Mouse (Mus musculus) NIH3T3 (cell line): ENCODE measurements around the gene Lrrc8c.

Experiments used
- DNase-seq: peaks from one replicate; pipeline ENCODE4 v3.0.0-alpha.2; 2012; ENCODE audit warnings: low read depth

The Lrrc8c gene

DNA sequence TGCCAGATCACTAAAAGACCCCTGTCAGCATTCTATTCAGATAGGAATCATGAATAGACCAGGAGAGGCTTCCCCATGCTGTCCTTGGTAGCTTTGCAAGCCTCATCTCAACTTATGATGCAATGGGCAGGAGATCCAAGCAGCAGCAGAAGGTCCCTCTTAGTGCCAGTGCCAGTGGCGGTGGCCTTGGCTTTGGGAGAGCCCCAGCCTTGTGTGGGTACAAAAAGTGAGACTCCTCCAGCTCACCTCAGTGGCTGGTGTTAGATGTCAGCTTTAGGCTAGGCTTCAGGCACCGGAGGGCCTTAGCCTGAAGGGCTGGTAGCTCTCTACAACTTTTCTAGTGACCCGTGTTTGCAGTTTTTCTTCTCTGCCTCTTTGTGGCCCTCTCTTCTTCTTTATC, 18.1 kb upstream of the Lrrc8c start:
- DNase-seq: no peak

DNA sequence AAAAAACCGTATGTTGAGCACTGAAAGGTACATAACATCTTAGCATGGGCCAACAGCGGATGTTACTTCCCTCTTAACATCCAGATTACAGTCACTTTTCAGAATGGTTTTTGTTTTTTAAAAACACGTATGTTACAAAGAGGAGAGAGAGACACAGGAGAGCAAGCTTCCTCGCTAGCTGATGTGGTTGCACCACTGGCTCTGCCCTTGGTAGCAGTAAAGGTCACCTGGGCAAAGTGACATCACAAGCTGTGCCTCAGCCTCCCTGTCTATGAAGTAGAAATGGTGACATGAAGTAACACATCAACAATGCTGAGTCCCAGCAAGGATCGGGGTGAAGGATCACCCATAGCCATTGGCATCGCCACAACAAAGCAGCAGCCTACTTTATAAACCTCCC, 10.4 kb upstream of the Lrrc8c start:
- no peak for DNase-seq

GRCm38 (mm10) chr5:105512297-105512696, 6.9 kb upstream of the Lrrc8c start:
- no peak for DNase-seq

- no peak for DNase-seq
Observed at GRCm38 (mm10) chr5:105515532-105515931, 3.7 kb upstream of the Lrrc8c start.

GRCm38 (mm10) chr5:105516290-105516689, 2.9 kb upstream of the Lrrc8c start:
- no peak for DNase-seq

- no peak for DNase-seq
Observed at GRCm38 (mm10) chr5:105517992-105518625, 1.1 kb upstream of the Lrrc8c start.

DNA sequence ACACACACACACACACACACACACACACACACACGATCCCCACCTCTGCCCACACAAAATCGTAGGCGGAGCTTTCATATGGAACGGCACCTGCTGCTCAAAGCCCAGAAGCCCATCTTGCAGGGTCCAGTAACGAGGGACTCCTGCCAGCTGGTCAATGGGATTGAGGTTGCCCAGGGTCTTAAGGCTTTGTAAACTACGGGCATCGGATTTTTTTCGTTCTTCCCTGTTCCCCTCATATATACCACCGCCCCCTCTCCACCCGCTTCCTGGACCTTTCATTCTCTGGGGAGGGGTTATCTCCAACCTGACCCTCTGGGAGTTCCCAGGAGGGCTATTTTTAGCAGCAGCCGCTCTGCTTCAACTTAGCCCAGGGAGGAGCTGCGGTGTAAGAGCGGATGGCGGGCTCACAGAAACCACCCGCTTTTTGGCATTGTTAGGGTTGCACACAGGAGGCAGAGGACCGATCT, 527 bp upstream of the Lrrc8c start:
- DNase-seq: no peak

DNA sequence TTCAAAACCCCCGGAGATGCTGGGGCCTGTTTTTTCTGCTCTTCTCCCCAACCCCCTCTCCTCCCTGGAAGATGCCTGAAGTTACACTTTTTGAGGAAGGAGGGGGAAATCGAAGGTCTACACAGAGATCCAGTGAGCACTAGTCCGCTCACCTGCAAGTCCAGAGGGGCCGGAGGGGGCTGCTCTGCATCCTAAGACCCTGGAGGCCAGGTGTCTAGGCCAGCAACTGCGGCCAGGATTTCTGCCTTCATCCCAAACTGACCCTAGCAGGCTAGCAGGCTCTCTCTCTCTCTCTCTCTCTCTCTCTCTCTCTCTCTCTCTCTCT, 750 bp downstream of the Lrrc8c start:
- DNase-seq: peak; percentile 51

DNA sequence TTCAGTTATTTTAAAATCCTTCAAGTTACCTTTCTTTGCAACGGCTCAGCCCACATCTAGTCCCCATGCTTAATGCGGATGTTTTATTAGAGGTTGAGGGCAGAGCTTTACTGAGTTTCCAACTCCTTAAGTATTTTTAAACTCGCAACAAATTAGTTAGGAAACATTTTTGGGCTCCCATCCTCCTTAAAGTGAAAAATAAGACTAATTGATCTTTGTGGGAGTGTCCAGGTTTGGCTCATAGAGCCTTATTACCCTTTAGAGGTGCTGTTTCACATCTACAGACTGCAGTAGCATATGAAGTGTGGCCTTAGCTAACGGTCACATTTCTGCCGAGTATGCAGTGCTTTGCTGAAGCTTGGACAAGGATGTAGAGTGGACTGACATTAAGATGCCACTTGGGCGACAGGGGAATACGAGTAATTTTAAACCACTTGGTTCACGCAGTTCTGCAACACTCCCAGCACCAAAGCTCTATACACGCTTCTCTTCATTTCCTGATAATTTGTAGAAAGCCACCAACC, 1.3 kb downstream of the Lrrc8c start:
- DNase-seq: no peak

- DNase-seq: no peak
Observed at GRCm38 (mm10) chr5:105523452-105523851, 4.3 kb downstream of the Lrrc8c start.

DNA sequence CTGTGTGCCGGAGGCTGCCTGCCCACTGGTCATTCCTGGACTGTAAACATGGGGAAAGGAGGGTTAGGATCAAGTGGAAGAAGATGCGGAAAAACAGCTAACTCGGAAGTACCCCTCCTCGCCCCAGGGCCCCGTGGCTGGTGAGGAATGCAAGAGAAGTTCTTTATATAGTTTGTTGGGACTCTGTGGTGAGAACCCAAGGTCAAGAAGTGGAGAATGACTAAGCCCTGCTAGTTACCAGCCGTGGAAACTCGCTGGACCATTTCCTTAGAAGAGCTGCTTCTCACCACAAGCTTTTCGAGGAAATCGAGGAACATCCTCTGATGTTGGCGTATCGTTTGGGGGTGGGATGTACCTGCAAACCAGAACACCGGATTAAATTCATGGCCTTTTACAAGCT, 5.8 kb downstream of the Lrrc8c start:
- DNase-seq: peak; percentile 60

DNA sequence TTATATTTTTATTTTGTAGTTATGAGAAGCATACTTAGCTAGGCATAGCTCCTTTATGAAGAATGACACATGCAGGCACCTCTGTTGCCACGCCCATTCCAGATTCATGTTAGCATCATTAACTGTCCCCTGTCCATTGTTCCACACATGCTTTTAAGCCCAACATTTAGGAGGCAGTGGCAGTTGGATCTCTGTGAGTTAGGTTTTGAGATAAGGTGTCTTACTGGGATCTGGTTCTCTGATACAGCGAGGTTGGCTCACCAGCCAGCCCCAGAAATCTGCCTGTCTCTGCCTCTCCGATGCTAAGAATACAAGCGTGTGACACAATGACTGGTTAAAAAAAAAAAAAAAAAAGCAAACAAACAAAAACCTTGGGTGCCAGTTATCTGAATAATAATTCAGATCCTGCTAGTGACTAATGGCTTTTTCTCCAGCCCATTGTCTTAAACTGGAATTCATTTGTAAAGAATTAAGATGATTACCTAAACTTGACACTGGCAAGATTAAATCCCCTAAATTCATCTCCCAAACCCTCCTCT, 7.0 kb downstream of the Lrrc8c start:
- DNase-seq: no peak

GRCm38 (mm10) chr5:105526766-105527165, 7.6 kb downstream of the Lrrc8c start:
- DNase-seq: no peak

- DNase-seq: no peak
Observed at GRCm38 (mm10) chr5:105527477-105528331, 8.5 kb downstream of the Lrrc8c start.

- DNase-seq: peak; percentile 73
Observed at GRCm38 (mm10) chr5:105530576-105530975, 11.4 kb downstream of the Lrrc8c start.

DNA sequence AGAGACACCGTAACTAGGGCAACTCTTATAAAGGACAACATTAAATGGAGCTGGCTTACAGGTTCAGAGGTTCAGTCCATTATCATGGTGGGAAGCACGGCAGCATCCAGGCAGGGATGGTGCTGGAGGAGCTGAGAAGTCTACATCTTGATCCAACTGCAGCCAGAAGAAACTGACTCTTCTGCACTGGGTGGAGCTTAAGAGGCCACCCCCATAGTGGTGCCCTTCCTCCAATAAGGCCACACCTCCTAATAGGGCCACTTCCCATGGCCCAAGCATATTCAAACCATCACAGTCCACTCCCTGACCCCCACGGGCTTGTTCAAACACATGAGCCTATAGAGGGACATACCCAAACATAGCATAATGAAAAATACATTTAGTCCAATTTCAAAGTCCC, 16.0 kb downstream of the Lrrc8c start:
- no peak for DNase-seq

DNA sequence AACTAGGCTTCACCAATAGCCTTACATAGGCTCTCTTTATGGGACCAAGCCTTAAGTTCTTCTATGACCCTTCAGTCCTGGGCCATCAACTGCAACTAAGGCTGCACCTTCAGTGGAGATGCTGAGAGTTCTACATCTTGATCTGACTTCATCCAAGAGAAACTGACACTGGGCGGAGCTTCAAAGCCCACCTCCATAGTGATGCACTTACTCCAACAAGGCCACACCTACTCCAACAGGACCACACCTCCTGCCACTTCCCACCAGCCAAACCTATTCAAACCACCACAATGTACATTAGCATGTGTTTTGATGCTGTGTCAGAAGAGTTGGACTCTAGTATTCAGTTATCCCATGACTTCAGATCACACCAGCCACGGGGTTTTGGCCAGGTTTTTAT, 17.0 kb downstream of the Lrrc8c start:
- DNase-seq: no peak

- DNase-seq: no peak
Observed at GRCm38 (mm10) chr5:105537101-105537723, 18.0 kb downstream of the Lrrc8c start.

- no peak for DNase-seq
Observed at GRCm38 (mm10) chr5:105541051-105541450, 21.9 kb downstream of the Lrrc8c start.

DNA sequence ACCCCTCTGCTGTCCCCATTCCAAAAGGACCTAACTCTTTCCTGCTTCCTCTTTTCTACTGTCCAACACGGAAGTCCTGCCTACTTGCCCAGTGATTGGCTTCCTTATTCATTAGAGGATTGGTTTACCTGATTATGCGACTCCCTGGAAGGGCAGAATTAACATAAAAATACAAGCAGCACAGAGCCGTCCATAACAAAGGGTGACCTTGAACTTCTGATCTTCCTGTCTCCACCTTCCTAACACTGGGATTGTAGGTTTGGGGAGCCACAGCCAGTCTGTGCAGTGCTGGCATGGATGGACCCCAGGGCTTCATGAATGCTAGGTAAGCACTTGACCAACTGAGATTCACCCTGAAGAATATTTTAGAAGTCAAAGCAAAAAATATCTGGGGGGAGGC, 25.9 kb downstream of the Lrrc8c start:
- DNase-seq: no peak

DNA sequence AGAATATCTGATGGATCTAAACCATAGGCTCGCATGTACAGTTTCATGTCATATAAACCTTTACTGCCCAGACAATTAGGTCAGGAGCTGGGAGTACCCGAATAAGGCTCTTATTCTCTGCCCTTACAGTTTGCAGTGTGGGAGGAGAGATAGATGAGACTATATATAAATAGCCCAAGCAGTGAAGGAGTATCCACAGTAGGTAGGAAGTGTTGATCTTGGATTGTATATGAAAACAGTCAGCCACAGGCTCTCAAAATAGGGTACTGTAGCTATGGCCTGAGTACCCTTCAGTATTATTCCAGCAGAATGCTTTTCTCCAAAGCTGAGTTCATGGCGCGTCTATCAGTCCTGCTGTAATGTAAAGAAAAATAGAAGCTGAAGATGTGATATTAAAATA, 27.9 kb downstream of the Lrrc8c start:
- no peak for DNase-seq

DNA sequence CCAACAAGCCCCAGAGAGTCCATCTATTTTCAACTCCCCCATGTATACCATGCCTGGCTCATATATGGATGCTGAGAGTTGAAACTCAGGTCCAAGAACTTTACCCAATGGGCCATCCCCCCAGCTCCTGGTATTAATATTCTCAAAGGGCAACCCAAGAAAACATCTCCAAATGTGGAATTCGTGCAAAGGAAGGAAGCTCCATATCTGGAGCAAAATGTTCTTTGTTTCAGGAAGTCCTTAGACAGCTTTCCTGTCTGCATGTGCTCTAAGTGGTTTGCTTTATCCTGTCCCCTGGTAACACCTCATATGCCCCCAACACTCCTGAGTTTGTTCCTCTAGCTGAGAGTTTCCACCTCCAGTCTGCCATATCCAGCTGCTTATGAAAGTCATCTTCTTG, 32.6 kb downstream of the Lrrc8c start:
- DNase-seq: no peak

DNA sequence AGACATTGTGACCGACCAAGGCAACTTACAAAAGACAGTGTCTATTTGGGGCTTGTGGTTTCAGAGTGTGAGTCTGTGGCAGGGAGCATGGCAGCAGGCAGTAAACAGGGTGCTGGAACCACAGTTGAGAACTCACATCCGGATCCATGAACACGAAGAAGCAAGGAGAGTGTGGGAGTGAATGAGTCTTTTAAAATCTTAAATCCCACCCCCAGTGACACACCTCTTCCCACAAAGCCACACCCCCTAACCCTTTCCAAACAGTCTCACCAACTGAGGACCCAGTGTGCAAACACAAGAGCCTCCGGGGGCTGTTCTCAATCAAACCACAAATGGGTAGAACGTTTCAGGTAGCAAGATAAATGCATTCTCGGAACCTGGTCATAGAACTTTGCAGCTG, 37.1 kb downstream of the Lrrc8c start:
- DNase-seq: no peak
